Mouse (Mus musculus) lung, embryonic 14.5 days (tissue): ENCODE measurements around the gene Tmem221. TPM values are rescaled to one million over a fixed set of nuclear protein-coding genes. Genes with fewer than 3 reads are reported as not detected.

Source experiments
- ATAC-seq: fragments of 200-750 bp; cut with Nextera tagmentation; 2 replicates; pipeline ENCODE4 v1.8.0; 2017; ENCODE audit warnings: mild to moderate bottlenecking, moderate TSS enrichment, moderate library complexity; ENCODE audit not compliant: insufficient read depth
- DNase-seq: peaks from one replicate; pipeline ENCODE4 v3.0.0-alpha.2; 2015
- H3K27ac ChIP-seq: fragments of 300-500 bp; sonication (generic); 2 replicates; pipeline ENCODE4 v1.5.1; 2014; ENCODE audit warnings: low read depth, mild to moderate bottlenecking, moderate library complexity
- H3K27me3 ChIP-seq: fragments of 300-500 bp; sonication (generic); 2 replicates; pipeline ENCODE4 v1.6.1; 2014; ENCODE audit warnings: low read length, control low read depth; ENCODE audit not compliant: insufficient read depth
- H3K36me3 ChIP-seq: fragments of 300-500 bp; sonication (generic); 2 replicates; pipeline ENCODE4 v1.6.1; 2014; ENCODE audit warnings: control low read depth; ENCODE audit not compliant: insufficient read depth
- H3K4me1 ChIP-seq: fragments of 300-500 bp; sonication (generic); 2 replicates; pipeline ENCODE4 v1.6.1; 2014; ENCODE audit warnings: antibody characterized with exemption, control low read depth; ENCODE audit not compliant: insufficient read depth
- H3K4me2 ChIP-seq: fragments of 300-500 bp; sonication (generic); 2 replicates; pipeline ENCODE4 v1.6.1; 2014; ENCODE audit warnings: mild to moderate bottlenecking
- H3K4me3 ChIP-seq: fragments of 300-500 bp; sonication (generic); 2 replicates; pipeline ENCODE4 v1.5.1; 2014; ENCODE audit warnings: low read depth, low read length
- H3K9ac ChIP-seq: fragments of 300-500 bp; sonication (generic); 2 replicates; pipeline ENCODE4 v1.6.1; 2014
- H3K9me3 ChIP-seq: fragments of 300-500 bp; sonication (generic); 2 replicates; pipeline ENCODE4 v1.6.1; 2016; ENCODE audit warnings: low read depth, low read length, control low read depth
- CTCF ChIP-seq: IDR thresholded peaks from 2 replicates; pipeline ENCODE4 v1.5.1; 2016; ENCODE audit warnings: antibody characterized with exemption, low read depth
- WGBS: fragments of 180-500 bp; shearing (Covaris S2); extraction: QIAGEN DNeasy Blood & Tissue Kit; methylation state at CpG from one replicate; pipeline ENCODE4 v1.1.7; 2014; 5-methylcytosine and 5-hydroxymethylcytosine counted together
- polyA plus RNA-seq: library from polyadenylated mRNA; unstranded; fragments of >200 nt; fragmentation: Nextera tagmentation; extraction: Ambion mirVana; gene quantifications from 2 replicates; pipeline ENCODE4 v1.2.1, GENCODE M21; 2014

Tmem221 gene
- polyA plus RNA-seq, 1 experiment from 2014 or later = 3.2 TPM

DNA sequence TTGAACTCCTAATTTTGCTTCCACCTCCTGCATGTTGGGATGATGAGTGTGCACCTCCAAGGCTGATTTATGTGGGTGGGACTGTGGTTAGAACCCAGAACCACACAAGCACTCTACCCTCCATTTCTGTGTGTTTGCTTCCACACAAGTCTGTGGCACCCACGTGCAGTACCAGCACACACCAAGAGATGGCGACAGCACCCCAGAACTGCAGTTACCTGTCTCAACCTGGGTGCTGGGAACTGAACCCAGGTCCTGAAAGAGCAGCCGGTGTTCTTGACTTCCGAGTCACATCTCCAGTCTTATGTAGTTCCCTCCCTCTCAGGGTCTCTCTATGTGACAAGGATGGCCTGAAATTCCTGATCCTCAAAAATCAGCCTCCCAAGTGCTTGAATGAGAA is 5.3 kb upstream of the Tmem221 start:
- no peak overlapping the region for H3K27ac ChIP-seq
- H3K4me3 ChIP-seq = no peak overlapping the region
- H3K36me3 ChIP-seq = no peaks in the 10 kb centered on the region
- H3K27me3 ChIP-seq = peaks cover 39% of the 10 kb centered on the region
- H3K4me1 ChIP-seq = peaks cover 10% of the 10 kb centered on the region
- 81% methylated on average over 4 of the region's 4 CpGs for WGBS
- no peak overlapping the region for H3K9ac ChIP-seq
- TF ChIP-seq CTCF = peak; percentile 51
- no peaks in the 10 kb centered on the region for H3K9me3 ChIP-seq
- ATAC-seq = no peak
- DNase-seq = no peak
- no peak overlapping the region for H3K4me2 ChIP-seq

DNA sequence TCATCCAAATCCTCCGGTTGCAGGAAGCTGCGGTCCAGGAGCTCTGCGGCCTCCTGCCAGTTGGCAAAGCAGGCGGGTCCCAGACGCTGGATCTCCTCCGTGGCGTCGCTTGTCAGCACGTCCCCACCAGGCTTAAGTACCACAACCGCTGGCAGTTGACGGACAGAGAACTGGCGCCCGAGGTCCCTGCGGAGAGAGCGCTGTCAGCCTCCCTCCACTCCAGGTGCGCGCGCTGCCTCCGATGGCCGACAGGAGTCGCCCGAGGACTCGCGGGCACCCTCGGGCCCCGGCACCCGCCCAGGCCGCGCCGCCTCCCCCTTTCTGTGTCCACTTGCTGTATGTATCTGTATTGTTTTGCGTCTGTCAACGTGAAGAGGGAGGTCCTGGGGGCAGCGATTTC is 4.1 kb upstream of the Tmem221 start:
- Histone ChIP-seq H3K27me3 (peaks cover 46% of the 10 kb centered on the region), H3K4me1 (peaks cover 3% of the 10 kb centered on the region; the same call in 1 of the 2 replicates), H3K9ac (no peak overlapping the region), H3K27ac (no peak overlapping the region), H3K4me3 (peak overlapping the region; percentile 24; the same call in 1 of the 2 replicates), H3K4me2 (peak overlapping the region; percentile 51), H3K36me3 (no peaks in the 10 kb centered on the region), H3K9me3 (no peaks in the 10 kb centered on the region)
- TF ChIP-seq CTCF = peak; percentile 69
- under 1% methylated on average over 33 of the region's 33 CpGs for WGBS
- ATAC-seq (peak; percentile 26; the same call in 1 of the 2 replicates), DNase-seq (peak; percentile 74)

DNA sequence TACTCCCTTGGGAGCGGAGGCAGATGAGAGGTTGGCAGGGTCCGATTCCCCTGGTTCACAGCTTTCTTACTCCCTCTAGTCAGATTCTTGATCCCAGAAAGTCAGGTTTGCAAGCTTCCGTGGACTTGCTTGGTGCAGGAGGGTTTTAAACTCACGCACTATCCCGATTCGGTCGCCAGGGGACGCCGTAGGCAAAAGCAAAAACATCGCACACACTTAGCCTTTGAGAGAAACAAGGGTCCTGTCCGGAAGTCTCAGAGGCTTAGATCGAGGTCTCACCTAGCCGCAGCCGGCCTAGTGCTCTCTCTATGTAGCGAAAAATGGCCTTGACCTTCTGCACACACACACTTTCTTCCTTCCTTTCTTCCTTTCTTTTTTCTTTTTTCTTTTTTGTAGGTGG is 2.7 kb upstream of the Tmem221 start:
- peak; percentile 91 for DNase-seq
- Histone ChIP-seq H3K36me3 (no peaks in the 10 kb centered on the region), H3K9ac (no peak overlapping the region), H3K4me3 (no peak overlapping the region), H3K27me3 (peaks cover 60% of the 10 kb centered on the region), H3K4me1 (peaks cover 3% of the 10 kb centered on the region; the same call in 1 of the 2 replicates), H3K9me3 (no peaks in the 10 kb centered on the region), H3K4me2 (no peak overlapping the region), H3K27ac (no peak overlapping the region)
- ATAC-seq = 0 out of 2 replicates have a peak, but pooled peaks have one; percentile 14
- peak; percentile 97 for TF ChIP-seq CTCF
- 2% methylated on average over 15 of the region's 15 CpGs for WGBS

DNA sequence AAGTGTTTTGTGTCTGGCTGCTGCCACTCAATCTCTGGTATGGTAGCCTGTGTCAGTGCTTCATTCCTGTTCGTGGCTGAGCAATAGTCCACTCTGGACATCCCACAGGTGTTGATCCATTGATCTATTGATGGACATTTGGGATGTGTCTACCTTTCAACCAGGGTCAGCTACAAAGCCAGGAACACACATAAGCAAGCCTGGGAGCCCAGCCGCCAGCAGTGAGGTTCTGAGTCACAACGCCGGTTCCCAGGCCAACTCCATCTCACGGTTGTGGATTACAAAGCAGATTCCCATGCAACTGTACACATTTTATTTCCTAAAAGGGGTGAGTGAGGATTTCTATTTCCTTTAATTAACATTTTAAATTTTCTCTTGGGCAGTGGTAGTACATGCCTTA is 2.1 kb upstream of the Tmem221 start:
- Histone ChIP-seq H3K4me2 (no peak overlapping the region), H3K4me1 (peaks cover 3% of the 10 kb centered on the region; the same call in 1 of the 2 replicates), H3K4me3 (no peak overlapping the region), H3K36me3 (no peaks in the 10 kb centered on the region), H3K9ac (no peak overlapping the region), H3K9me3 (no peaks in the 10 kb centered on the region), H3K27me3 (peaks cover 60% of the 10 kb centered on the region), H3K27ac (no peak overlapping the region)
- no peak for TF ChIP-seq CTCF
- DNase-seq = no peak
- 85% methylated on average over 5 of the region's 5 CpGs for WGBS
- no peak for ATAC-seq

DNA sequence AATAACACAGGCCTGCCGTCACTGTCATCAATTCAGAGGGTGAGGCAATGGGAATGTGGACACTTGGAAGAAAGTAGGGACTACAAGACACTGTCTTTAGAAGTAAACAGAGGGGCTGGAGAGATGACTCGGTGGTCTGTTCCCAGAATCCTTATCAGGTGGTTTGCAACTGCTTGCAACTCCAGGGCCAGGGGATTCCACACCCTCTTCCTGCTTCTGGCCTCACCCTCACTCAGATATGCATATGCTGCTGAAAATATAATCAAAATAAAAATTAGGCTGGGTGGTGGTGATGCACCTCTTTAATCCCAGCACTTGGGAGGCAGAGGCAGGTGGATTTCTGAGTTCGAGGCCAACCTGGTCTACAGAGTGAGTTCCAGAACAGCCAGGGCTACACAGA is 1.4 kb upstream of the Tmem221 start:
- Histone ChIP-seq H3K4me3 (no peak overlapping the region), H3K9ac (no peak overlapping the region), H3K4me1 (peaks cover 3% of the 10 kb centered on the region; the same call in 1 of the 2 replicates), H3K27me3 (peaks cover 60% of the 10 kb centered on the region), H3K36me3 (no peaks in the 10 kb centered on the region), H3K4me2 (no peak overlapping the region), H3K27ac (no peak overlapping the region), H3K9me3 (no peaks in the 10 kb centered on the region)
- no peak for ATAC-seq
- 53% methylated on average over 3 of the region's 3 CpGs for WGBS
- DNase-seq = no peak
- no peak for TF ChIP-seq CTCF

- no peaks in the 10 kb centered on the region for H3K9me3 ChIP-seq
- peak overlapping the region; percentile 81 for H3K4me2 ChIP-seq
- H3K36me3 ChIP-seq = no peaks in the 10 kb centered on the region
- DNase-seq (peak; percentile 90), ATAC-seq (peak; percentile 71)
- TF ChIP-seq CTCF = no peak
- peak overlapping the region; percentile 44; the same call in 1 of the 2 replicates for H3K9ac ChIP-seq
- H3K4me1 ChIP-seq = peaks cover 3% of the 10 kb centered on the region; the same call in 1 of the 2 replicates
- H3K4me3 ChIP-seq = peak overlapping the region; percentile 47
- H3K27me3 ChIP-seq = peaks cover 60% of the 10 kb centered on the region
- WGBS = 1% methylated on average over 24 of the region's 24 CpGs
- H3K27ac ChIP-seq = no peak overlapping the region
Measured at GRCm38 (mm10) chr8:71558958-71559690, 453 bp upstream of the Tmem221 start.

DNA sequence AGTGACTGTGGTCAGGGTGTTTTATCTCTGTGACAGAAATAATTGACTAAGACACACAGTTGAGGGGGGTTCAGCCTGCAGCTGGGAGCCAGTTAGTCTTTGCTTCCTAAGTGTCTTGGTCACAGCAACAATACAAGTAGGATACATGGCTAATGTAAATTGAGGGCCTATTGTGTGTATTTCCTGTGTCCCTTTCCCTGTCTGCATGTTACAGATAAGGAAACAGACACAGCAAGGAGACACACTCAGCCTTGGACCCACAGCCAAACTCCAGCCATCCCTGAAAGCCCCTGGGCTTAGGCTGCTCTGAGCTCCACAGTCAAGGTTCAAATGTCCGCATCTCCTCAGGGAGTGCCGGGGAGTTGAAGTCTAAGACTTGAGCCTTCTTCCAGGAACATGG is 4.0 kb downstream of the Tmem221 start:
- Histone ChIP-seq H3K4me3 (no peak overlapping the region), H3K4me2 (no peak overlapping the region), H3K27me3 (peaks cover 33% of the 10 kb centered on the region), H3K4me1 (no peaks in the 10 kb centered on the region), H3K27ac (no peak overlapping the region), H3K9ac (no peak overlapping the region), H3K36me3 (no peaks in the 10 kb centered on the region), H3K9me3 (no peaks in the 10 kb centered on the region)
- ATAC-seq (no peak), DNase-seq (no peak)
- WGBS = 73% methylated on average over 2 of the region's 2 CpGs
- TF ChIP-seq CTCF = no peak
